Mouse (Mus musculus): Measurements from ENCODE around the gene Pdk1.

Gene Pdk1

GRCm38 (mm10) chr2:71872801-71873443 lies at the start of gene Pdk1:
Gene Pdk1 (plus strand): TSS chr2:71873224.
- DNase-seq, result peak; percentile 99

- no peak for DNase-seq
Measured at GRCm38 (mm10) chr2:71824146-71824545, 48.9 kb upstream of the Pdk1 start.

GRCm38 (mm10) chr2:71827711-71828110 lies 45.3 kb upstream of the Pdk1 start:
- no peak for DNase-seq

- DNase-seq, result no peak
Measured at GRCm38 (mm10) chr2:71828928-71829327, 44.1 kb upstream of the Pdk1 start.

GRCm38 (mm10) chr2:71833626-71834025 lies 39.4 kb upstream of the Pdk1 start:
- no peak for DNase-seq

- no peak for DNase-seq
Measured at GRCm38 (mm10) chr2:71834371-71834770, 38.7 kb upstream of the Pdk1 start.

- DNase-seq, result no peak
Measured at GRCm38 (mm10) chr2:71835556-71835955, 37.5 kb upstream of the Pdk1 start.

GRCm38 (mm10) chr2:71836232-71836631 lies 36.8 kb upstream of the Pdk1 start:
- DNase-seq, result no peak

GRCm38 (mm10) chr2:71837261-71837660 lies 35.8 kb upstream of the Pdk1 start:
- no peak for DNase-seq

- peak; percentile 78 for DNase-seq
Measured at GRCm38 (mm10) chr2:71837791-71838190, 35.2 kb upstream of the Pdk1 start.

- no peak for DNase-seq
Measured at GRCm38 (mm10) chr2:71843316-71843715, 29.7 kb upstream of the Pdk1 start.

GRCm38 (mm10) chr2:71844906-71845305 lies 28.1 kb upstream of the Pdk1 start:
- DNase-seq, result no peak

- peak; percentile 66 for DNase-seq
Measured at GRCm38 (mm10) chr2:71852161-71852560, 20.9 kb upstream of the Pdk1 start.

GRCm38 (mm10) chr2:71855076-71855475 lies 17.9 kb upstream of the Pdk1 start:
- DNase-seq, result no peak

- DNase-seq, result no peak
Measured at GRCm38 (mm10) chr2:71863531-71864173, 9.4 kb upstream of the Pdk1 start.

GRCm38 (mm10) chr2:71865022-71865421 lies 8.0 kb upstream of the Pdk1 start:
- no peak for DNase-seq

GRCm38 (mm10) chr2:71865935-71866334 lies 7.1 kb upstream of the Pdk1 start:
- no peak for DNase-seq

GRCm38 (mm10) chr2:71866565-71866964 lies 6.5 kb upstream of the Pdk1 start:
- no peak for DNase-seq

- DNase-seq, result no peak
Measured at GRCm38 (mm10) chr2:71867019-71867418, 6.0 kb upstream of the Pdk1 start.

- DNase-seq, result no peak
Measured at GRCm38 (mm10) chr2:71867480-71867879, 5.5 kb upstream of the Pdk1 start.

GRCm38 (mm10) chr2:71868256-71868655 lies 4.8 kb upstream of the Pdk1 start:
- no peak for DNase-seq

- DNase-seq, result no peak
Measured at GRCm38 (mm10) chr2:71872141-71872540, 883 bp upstream of the Pdk1 start.

GRCm38 (mm10) chr2:71873474-71874322 lies 674 bp downstream of the Pdk1 start:
- peak; percentile 40 for DNase-seq

- no peak for DNase-seq
Measured at GRCm38 (mm10) chr2:71874422-71874821, 1.4 kb downstream of the Pdk1 start.

Data from lung, postnatal 14 days (tissue).